Mouse (Mus musculus) forebrain, postnatal 0 days (tissue): Measurements from ENCODE around the gene Pax6. TPM values are rescaled to one million over a fixed set of nuclear protein-coding genes. Genes with fewer than 3 reads are reported as not detected.

ENCODE experiments used
- ATAC-seq: fragments of 200-750 bp; cut with Nextera tagmentation; 2 replicates; pipeline ENCODE4 v1.8.0; 2017; ENCODE audit warnings: mild to moderate bottlenecking, moderate library complexity
- DNase-seq: peaks from one replicate; pipeline ENCODE4 v3.0.0-alpha.2; 2015
- H3K27ac ChIP-seq: fragments of 300-500 bp; sonication (generic); 2 replicates; pipeline ENCODE4 v1.5.1; 2014; ENCODE audit warnings: low read depth, mild to moderate bottlenecking, antibody characterized with exemption, low read length, moderate library complexity, mixed read lengths
- H3K27me3 ChIP-seq: fragments of 300-500 bp; sonication (generic); 2 replicates; pipeline ENCODE4 v1.6.1; 2014; ENCODE audit warnings: mild to moderate bottlenecking, low read length, mixed read lengths; ENCODE audit not compliant: insufficient read depth
- H3K36me3 ChIP-seq: fragments of 300-500 bp; sonication (generic); 2 replicates; pipeline ENCODE4 v1.6.1; 2014; ENCODE audit warnings: mild to moderate bottlenecking, moderate library complexity; ENCODE audit not compliant: insufficient read depth
- H3K4me1 ChIP-seq: fragments of 300-500 bp; sonication (generic); 2 replicates; pipeline ENCODE4 v1.6.1; 2014; ENCODE audit warnings: antibody characterized with exemption; ENCODE audit not compliant: insufficient read depth
- H3K4me2 ChIP-seq: fragments of 300-500 bp; sonication (generic); 2 replicates; pipeline ENCODE4 v1.6.1; 2014; ENCODE audit warnings: low read depth, mild to moderate bottlenecking, moderate library complexity
- H3K4me3 ChIP-seq: fragments of 300-500 bp; sonication (generic); 2 replicates; pipeline ENCODE4 v1.5.1; 2014; ENCODE audit warnings: low read depth, low read length, mixed read lengths
- H3K9ac ChIP-seq: fragments of 300-500 bp; sonication (generic); 2 replicates; pipeline ENCODE4 v1.6.1; 2014; ENCODE audit warnings: mild to moderate bottlenecking
- H3K9me3 ChIP-seq: fragments of 300-500 bp; sonication (generic); 2 replicates; pipeline ENCODE4 v1.6.1; 2016; ENCODE audit warnings: low read length
- CTCF ChIP-seq: sonication (generic); IDR thresholded peaks from 2 replicates; pipeline ENCODE4 v1.5.1; 2016; ENCODE audit warnings: antibody characterized with exemption, control low read depth, low read depth
- WGBS: fragments of 180-500 bp; shearing (Covaris S2); extraction: QIAGEN DNeasy Blood & Tissue Kit; methylation state at CpG from one replicate; pipeline ENCODE4 v1.1.7; 2014; 5-methylcytosine and 5-hydroxymethylcytosine counted together
- polyA plus RNA-seq: library from polyadenylated mRNA; unstranded; fragments of >200 nt; fragmentation: Nextera tagmentation; extraction: Ambion mirVana; gene quantifications from 2 replicates; pipeline ENCODE4 v1.2.1, GENCODE M21; 2015
- total RNA-seq: library from RNA; depleted of rRNA; stranded (reverse); fragments of >200 nt; gene quantifications from 2 replicates; pipeline ENCODE4 v1.2.3, GENCODE M21; 2014

The Pax6 gene
- total and polyA plus RNA-seq, 2 experiments from 2014 or later: 19.0 to 32.9 TPM

- Histone ChIP-seq H3K9me3 (no peaks in the 10 kb centered on the region), H3K9ac (peak overlapping the region; percentile 31; the same call in 1 of the 2 replicates), H3K36me3 (no peaks in the 10 kb centered on the region), H3K27ac (peak overlapping the region; percentile 40; the same call in 1 of the 2 replicates), H3K4me1 (peaks cover 9% of the 10 kb centered on the region; the same call in 1 of the 2 replicates), H3K27me3 (peaks cover 47% of the 10 kb centered on the region), H3K4me3 (peak overlapping the region; percentile 20; the same call in 1 of the 2 replicates), H3K4me2 (peak overlapping the region; percentile 72)
- no peak for TF ChIP-seq CTCF
- DNase-seq (no peak), ATAC-seq (no peak)
- 13% methylated on average over 25 of the region's 25 CpGs for WGBS
These were observed 3.3 kb downstream of the Pax6 start for GRCm38 (mm10) chr2:105671798-105672595.

GRCm38 (mm10) chr2:105672596-105672960 is 3.9 kb downstream of the Pax6 start:
- H3K36me3 ChIP-seq: no peaks in the 10 kb centered on the region
- peak overlapping the region; percentile 72 for H3K4me2 ChIP-seq
- H3K4me1 ChIP-seq: peaks cover 9% of the 10 kb centered on the region; the same call in 1 of the 2 replicates
- no peaks in the 10 kb centered on the region for H3K9me3 ChIP-seq
- H3K27ac ChIP-seq: peak overlapping the region; percentile 40; the same call in 1 of the 2 replicates
- DNase-seq: no peak
- H3K27me3 ChIP-seq: peaks cover 45% of the 10 kb centered on the region
- H3K9ac ChIP-seq: 0 out of 2 replicates have a peak overlapping the region, but pooled peaks have one; percentile 31
- peak overlapping the region; percentile 20; the same call in 1 of the 2 replicates for H3K4me3 ChIP-seq
- 6% methylated on average over 16 of the region's 16 CpGs for WGBS
- no peak for TF ChIP-seq CTCF
- ATAC-seq: no peak

GRCm38 (mm10) chr2:105673054-105673453 is 4.4 kb downstream of the Pax6 start:
- Histone ChIP-seq H3K4me3 (peak overlapping the region; percentile 7; the same call in 1 of the 2 replicates), H3K27me3 (peaks cover 45% of the 10 kb centered on the region), H3K4me2 (peak overlapping the region; percentile 72), H3K36me3 (no peaks in the 10 kb centered on the region), H3K9ac (no peak overlapping the region), H3K27ac (0 out of 2 replicates have a peak overlapping the region, but pooled peaks have one; percentile 21), H3K4me1 (peaks cover 9% of the 10 kb centered on the region; the same call in 1 of the 2 replicates), H3K9me3 (no peaks in the 10 kb centered on the region)
- WGBS: 7% methylated on average over 6 of the region's 6 CpGs
- no peak for TF ChIP-seq CTCF
- DNase-seq: no peak
- no peak for ATAC-seq

GRCm38 (mm10) chr2:105673631-105674060 is 4.9 kb downstream of the Pax6 start:
- Histone ChIP-seq H3K9ac (peak overlapping the region; percentile 10; the same call in 1 of the 2 replicates), H3K27me3 (peaks cover 39% of the 10 kb centered on the region)

GRCm38 (mm10) chr2:105674061-105674874 is 5.6 kb downstream of the Pax6 start:
- 6% methylated on average over 36 of the region's 36 CpGs for WGBS
- peak overlapping the region; percentile 57 for H3K27ac ChIP-seq
- H3K4me3 ChIP-seq: peak overlapping the region; percentile 45
- peak overlapping the region; percentile 72 for H3K4me2 ChIP-seq
- DNase-seq (no peak), ATAC-seq (no peak; the same call in 1 of the 2 replicates)
- no peaks in the 10 kb centered on the region for H3K36me3 ChIP-seq
- no peaks in the 10 kb centered on the region for H3K9me3 ChIP-seq
- H3K9ac ChIP-seq: peak overlapping the region; percentile 37; the same call in 1 of the 2 replicates
- TF ChIP-seq CTCF: no peak
- H3K27me3 ChIP-seq: peaks cover 38% of the 10 kb centered on the region
- no peaks in the 10 kb centered on the region for H3K4me1 ChIP-seq

More at GRCm38 (mm10) chr2:105673631-105674060, 4.9 kb downstream of the Pax6 start:
- no peak for TF ChIP-seq CTCF
- 18% methylated on average over 10 of the region's 10 CpGs for WGBS
- H3K4me2 ChIP-seq: peak overlapping the region; percentile 72
- peaks cover 4% of the 10 kb centered on the region; the same call in 1 of the 2 replicates for H3K4me1 ChIP-seq
- H3K27ac ChIP-seq: 0 out of 2 replicates have a peak overlapping the region, but pooled peaks have one; percentile 21
- ATAC-seq (no peak), DNase-seq (no peak)
- peak overlapping the region; percentile 45 for H3K4me3 ChIP-seq
- no peaks in the 10 kb centered on the region for H3K36me3 ChIP-seq
- H3K9me3 ChIP-seq: no peaks in the 10 kb centered on the region

GRCm38 (mm10) chr2:105674875-105675729 is 6.4 kb downstream of the Pax6 start:
- Histone ChIP-seq H3K27me3 (peaks cover 38% of the 10 kb centered on the region), H3K4me3 (peak overlapping the region; percentile 45), H3K36me3 (no peaks in the 10 kb centered on the region), H3K4me2 (peak overlapping the region; percentile 72), H3K27ac (peak overlapping the region; percentile 57; the same call in 1 of the 2 replicates), H3K9ac (peak overlapping the region; percentile 37), H3K9me3 (no peaks in the 10 kb centered on the region), H3K4me1 (no peaks in the 10 kb centered on the region)
- DNase-seq: peak; percentile 92
- no peak for TF ChIP-seq CTCF
- 2% methylated on average over 48 of the region's 49 CpGs for WGBS
- ATAC-seq: peak; percentile 89
